Mouse (Mus musculus) neural tube, postnatal 0 days (tissue): ENCODE data around the gene Cd180. TPM values are rescaled to one million over a fixed set of nuclear protein-coding genes. Genes with fewer than 3 reads are reported as not detected.

Experiments used
- polyA plus RNA-seq: library from polyadenylated mRNA; unstranded; fragments of >200 nt; fragmentation: Nextera tagmentation; extraction: Ambion mirVana; gene quantifications from 2 replicates; pipeline ENCODE4 v1.2.1, GENCODE M21; 2015

Cd180 gene
- polyA plus RNA-seq = 0.87 and 0.98 TPM in 2 replicates

GRCm38 (mm10) chr13:102693341-102693801 lies at the start of gene Cd180:
Cd180 (plus strand) TSS chr13:102693558.

